Mouse (Mus musculus) left cerebral cortex, adult 11 months (tissue): Measurements from ENCODE around the gene Tial1.

Source experiments
- DNase-seq: peaks from one replicate; pipeline ENCODE4 v3.0.0; 2022; ENCODE audit warnings: low spot score

Tial1 gene

DNA sequence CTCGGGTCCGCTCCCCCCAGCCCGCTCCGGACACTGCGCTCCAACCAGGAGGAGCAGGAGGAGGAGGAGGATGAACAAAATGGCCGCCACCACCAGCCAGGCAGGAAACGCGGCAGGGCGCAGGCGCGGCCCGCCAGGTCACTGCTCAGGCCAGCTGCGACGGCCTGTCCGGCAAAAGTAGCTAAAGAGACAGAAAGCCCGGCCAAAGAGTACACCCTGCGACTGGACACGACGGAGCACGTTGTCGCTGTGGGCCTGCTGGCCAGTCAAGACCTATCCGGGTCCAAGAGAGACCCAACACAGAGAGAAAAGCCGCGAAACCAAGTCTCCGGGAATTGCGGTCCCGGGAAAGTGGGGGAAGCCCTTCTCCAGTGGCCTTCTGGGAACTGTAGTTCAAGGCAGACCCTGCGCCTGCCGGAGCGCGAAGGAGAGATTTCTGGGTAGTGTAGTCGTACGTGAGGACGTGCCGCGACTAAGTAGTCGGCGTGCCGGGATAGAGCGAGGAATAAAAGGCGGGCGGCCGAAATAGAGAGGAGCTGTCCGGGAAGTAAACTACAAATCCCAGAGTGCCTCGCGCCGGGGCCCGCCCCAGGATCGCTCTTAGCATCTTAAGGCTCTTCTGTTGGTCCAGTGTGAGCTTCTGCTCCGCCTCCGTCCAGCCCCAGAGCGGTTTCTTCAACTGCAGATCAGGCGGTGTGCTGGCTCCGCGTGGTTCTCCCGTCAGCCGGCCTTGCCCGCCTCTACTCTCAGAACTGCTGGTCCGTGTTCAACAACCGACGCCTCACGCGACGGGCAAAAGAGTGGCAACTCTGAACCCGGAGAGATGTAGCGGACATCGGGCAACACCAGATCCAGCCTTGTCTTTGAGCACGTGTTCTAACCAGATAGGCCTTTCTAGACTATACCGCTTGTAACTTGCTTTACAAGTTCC lies at the start of gene Tial1:
Gene Tial1 (minus strand): TSS at position 433 of the 931 bp plus-strand sequence.
- DNase-seq, result peak; percentile 99

GRCm38 (mm10) chr7:128504091-128504490 lies 42.6 kb upstream of the Tial1 start:
- DNase-seq, result no peak

DNA sequence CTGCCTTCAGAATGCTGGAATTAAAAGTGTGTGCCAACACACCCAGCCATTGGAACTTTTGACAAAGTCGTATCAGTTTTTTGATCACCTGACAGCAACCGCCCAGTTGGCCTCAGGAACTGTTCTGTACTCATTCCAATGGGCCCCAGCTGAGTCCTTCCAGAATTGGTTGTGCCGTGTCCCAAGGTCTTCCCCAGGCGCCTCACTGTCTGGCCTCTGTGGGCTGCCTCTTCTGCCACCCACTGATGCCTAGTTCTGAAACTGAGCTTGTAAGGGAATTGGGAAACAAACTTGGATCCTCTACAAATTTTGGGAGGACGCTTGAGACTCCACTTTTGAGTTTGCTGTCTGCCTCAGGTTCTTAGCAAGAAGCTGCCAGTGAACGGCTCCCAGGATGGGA lies 38.3 kb upstream of the Tial1 start:
- no peak for DNase-seq

DNA sequence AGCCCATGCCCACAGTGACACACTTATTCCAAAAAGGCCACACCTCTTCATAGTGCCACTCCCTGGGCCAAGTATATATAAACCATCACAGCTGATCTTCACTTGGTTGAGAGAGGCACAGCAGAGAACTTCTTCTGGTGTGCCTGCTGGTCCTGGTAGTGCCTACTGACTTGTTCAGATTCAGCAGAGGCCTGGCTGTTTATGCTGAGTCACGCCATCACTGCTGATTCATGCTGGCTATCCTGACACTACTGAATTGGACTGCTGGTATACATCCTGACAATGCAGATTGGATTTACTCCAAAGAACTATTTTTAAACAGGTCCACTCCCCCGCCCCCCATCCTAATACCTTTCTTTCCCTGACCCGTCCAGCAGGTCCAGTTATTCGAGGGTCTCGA lies 33.0 kb upstream of the Tial1 start:
- DNase-seq, result no peak

GRCm38 (mm10) chr7:128488986-128489385 lies 27.5 kb upstream of the Tial1 start:
- DNase-seq, result no peak

- DNase-seq, result peak; percentile 51
These were observed 12.8 kb upstream of the Tial1 start for GRCm38 (mm10) chr7:128474322-128474721.

- no peak for DNase-seq
These were observed 889 bp upstream of the Tial1 start for GRCm38 (mm10) chr7:128462406-128462805.

- peak; percentile 27 for DNase-seq
These were observed 670 bp downstream of the Tial1 start for GRCm38 (mm10) chr7:128460865-128461228.

DNA sequence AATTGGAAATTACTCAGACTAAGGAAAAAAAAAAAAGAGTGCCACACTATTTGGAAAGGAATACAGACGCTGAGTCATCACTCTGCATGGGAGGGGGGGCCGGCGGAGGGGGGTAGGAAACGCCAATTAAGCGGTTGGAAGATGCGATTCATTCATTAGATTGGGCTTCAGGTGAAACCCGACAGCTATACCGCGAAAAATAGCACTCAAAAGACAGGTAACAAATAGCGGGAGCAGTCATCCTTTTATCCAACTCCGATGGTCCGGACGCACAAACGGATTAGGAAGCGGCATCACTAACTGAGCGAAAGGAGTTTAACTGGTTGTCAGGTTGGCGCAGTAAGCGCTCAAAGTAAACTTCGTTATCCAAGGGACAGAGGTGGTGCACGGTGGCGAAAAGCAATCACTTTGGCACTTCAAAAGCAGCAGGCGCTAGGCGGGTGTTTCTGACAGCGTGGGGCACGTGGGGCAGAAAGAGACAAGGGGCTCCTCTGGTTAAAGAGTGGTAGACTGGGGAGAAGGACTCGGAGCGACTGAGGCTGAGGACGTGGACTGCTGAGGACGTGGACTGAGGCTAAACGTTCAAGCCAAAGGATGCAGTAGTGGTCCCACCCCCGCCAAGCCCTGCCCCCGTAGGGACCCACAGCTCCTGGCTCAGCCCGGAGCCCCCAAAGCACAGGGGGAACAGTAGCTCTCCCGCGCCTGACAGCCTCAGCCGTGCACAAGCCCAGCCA lies 1.2 kb downstream of the Tial1 start:
- no peak for DNase-seq

GRCm38 (mm10) chr7:128459791-128460130 lies 1.8 kb downstream of the Tial1 start:
- no peak for DNase-seq

DNA sequence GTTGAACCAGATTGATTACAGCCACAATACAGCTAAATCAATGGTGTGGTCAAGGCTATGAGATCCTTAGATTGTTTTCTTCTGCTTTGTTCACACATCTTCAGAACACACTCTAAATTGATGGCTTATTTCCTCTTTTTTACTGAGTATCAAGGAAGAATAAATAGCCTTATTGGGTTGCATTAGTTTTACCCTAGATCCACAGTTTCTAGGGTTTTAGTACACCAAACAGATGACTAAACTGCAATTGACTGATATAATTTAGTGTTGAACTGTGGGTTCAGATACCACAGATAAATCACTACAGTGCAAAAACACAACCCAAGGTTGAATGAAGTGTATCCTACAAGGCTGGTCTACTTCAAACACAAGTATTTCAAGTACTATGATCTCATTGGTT lies 3.5 kb downstream of the Tial1 start:
- no peak for DNase-seq

GRCm38 (mm10) chr7:128452731-128453130 lies 8.8 kb downstream of the Tial1 start:
- DNase-seq, result no peak

- DNase-seq, result no peak
These were observed 20.9 kb downstream of the Tial1 start for GRCm38 (mm10) chr7:128440584-128440983.

DNA sequence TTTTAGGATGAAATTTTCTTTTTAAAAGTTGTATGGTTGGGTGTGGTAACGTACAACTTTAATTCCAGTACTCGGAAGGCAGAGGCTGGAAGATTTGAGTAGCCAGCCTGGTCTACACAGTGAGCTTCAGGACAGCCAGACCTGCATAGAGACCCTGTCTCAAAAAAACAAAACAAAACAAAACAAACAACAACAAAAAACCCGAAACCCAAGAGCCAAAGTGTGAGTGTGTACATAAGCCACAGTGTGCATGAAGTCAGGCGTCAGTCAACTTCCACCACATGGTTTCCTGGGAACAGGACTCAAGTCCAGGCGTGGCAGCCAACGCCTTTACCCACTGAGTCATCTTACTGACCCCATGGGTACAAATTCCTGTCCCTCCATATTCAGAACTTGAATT lies 22.3 kb downstream of the Tial1 start:
- no peak for DNase-seq

DNA sequence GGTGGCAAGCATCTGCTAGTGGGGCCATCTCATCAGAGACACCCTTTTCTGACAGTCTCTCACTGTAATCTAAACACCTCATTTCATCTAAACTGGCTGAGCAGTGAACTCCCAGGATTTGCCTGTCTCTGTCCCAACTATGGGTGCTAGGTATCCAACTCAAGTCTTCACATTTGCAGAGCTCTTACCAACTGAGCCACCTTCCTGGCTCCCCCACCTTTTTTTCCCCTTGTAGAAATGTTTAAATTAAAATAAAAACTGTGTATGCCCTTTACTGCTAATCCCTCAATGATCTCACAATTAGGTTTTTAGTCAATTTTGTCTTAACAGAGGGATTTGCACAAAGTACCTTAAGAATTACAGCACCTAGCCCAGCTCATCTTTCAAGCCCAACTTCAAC lies 23.4 kb downstream of the Tial1 start:
- DNase-seq, result no peak

DNA sequence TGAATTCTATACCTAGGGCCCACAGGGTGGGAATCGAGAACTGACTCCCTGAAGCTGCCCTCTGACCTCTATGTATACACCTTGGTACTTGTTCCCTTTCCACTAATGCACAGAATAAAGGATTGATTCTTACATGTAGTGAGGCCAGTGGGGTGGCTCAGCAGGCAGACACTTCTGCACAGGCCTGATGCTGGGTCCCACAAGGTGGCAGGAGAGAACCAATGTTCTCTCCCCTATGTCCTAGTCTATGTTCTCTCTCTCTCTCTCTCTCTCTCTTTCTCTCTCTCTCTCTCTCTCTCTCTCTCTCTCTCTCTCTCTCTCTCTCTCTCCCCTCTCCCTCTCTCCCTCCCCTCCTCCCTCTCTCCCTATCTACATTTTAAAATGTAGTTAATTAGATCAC lies 28.3 kb downstream of the Tial1 start:
- DNase-seq, result no peak

DNA sequence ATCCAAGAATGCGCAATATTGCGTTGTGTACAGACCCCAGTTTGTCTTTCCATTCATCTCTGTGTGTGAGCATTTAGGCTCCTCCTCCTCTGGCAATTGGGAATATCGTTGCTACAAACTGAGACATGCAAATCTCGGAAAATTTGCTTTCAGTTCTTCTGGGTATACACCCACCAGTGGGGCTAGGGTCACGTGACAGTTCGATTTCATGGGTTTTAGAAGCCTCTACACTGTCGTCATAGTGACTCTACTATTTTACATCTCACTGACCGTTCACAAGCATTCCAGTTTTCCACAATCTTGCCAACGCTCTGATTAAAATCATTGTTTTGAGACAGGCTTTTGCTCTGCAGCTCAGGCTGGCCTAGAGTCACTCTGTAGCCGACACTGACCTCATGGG lies 28.9 kb downstream of the Tial1 start:
- no peak for DNase-seq

DNA sequence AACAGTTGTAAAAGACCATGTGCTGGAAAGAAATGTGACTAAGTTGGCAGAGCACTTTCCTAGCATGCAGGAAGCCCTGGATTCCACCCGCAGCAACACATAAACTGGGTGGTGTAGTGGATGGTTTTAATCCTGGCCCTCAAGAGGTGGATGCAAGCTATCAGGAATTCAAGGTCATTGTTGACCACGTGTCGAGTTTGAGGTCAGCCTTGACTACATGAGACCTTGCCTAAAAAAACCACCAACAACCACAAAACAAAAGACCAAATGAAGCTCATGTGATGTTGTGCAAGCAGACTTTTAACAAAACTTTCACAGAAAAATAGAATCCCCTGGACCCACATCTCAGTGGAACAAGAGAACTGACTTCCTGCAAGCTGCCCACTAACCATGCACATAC lies 39.0 kb downstream of the Tial1 start:
- no peak for DNase-seq

GRCm38 (mm10) chr7:128421701-128422100 lies 39.8 kb downstream of the Tial1 start:
- no peak for DNase-seq

DNA sequence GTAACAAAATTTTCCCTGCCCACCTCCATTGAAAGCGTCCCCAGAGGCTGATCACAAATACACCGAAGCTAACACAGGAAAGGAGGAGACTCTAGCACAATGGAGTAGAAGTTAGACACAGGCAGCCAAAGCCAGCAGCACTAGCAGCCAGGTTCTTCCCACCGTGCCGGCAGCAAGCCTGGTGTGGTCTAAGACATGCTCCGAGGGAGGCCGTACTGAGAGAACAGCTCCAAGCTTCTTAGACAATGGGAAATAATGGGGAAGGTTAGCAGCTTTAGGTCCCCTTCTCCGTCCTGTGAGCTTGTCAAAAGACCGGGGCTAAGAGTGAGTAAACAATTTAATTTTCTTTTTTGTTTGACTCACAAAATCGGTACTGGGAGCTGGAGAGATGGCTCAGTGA lies 41.8 kb downstream of the Tial1 start:
- DNase-seq, result no peak

GRCm38 (mm10) chr7:128417930-128418779 lies 43.4 kb downstream of the Tial1 start, which contains the start of gene Rgs10:
Gene Rgs10, minus strand, starts transcription at chr7:128418758.
- DNase-seq, result no peak

DNA sequence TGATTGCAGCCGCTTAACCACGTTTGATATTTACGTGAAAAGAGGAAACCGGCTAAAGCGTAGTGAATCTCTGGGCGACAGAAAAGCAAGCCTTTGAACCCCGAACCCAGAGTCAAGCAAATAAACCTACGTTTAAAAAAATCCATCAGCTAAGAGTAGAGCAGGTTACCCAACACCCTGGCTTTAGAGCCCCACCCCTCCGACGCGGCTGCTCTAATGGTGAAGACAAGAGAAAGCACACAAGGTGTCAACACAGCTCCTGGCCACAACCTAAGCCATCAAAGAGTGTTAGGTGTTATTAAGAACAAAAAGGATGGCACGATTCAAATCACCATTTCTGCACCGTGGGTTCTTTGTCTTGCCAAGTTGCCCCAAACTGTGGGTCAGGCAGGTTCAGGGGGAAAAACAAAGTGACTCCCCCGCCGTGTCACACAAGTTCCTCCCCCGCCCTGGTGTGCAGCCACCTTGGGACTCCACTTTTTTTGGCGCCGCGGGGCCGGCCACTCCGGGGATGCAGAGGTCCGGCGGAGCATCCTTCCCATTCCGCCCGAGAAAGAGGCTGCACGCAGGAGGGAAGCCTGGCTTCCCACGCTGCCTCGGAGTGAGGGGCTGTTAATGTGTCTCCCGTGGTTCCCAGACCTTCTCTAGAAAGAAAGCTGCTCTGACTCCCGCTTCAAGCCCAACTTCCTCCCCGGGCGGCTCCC lies 44.1 kb downstream of the Tial1 start:
- DNase-seq, result no peak
